Mouse (Mus musculus): ENCODE data around the gene Mid1. TPM values are rescaled to one million over a fixed set of nuclear protein-coding genes. Genes with fewer than 3 reads are reported as not detected.

Mid1 gene
- total and polyA plus RNA-seq, 3 experiments: 2.6 to 5.5 (median 3.7) TPM

DNA sequence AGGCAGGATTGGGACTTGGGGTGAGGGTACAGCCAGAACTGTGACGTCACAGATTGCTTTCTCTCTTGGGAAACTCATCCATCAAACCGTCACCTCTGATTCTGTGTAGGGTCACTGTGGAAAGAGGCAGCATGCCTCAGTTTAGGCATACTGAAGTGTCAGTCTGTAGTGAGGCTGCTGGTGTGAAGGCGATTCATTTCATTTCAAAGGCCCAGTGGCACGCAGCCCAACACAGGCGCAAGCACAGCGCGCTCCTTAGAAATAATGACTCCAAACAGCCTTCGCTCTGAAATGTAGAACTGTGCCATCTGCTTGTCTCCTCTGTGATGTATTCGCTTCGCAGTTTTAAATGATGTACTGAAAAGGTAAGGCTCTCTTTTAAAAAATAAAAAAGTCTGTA lies 141.9 kb downstream of the Mid1 start:
- H3K79me2 ChIP-seq (replicated peaks; ENCODE audit: control insufficient read depth, insufficient read depth, low read length): no peaks in the 10 kb centered on the region
- 79% methylated on average over 10 of the region's 10 CpGs for WGBS
- intact Hi-C loops (cut with DNase I): no loop called here
- H3K4me3 ChIP-seq: no peak overlapping the region
- no peaks in the 10 kb centered on the region for H3K36me3 ChIP-seq (ENCODE audit: control insufficient read depth, insufficient read depth, low read length)
- no peak overlapping the region for H3K9ac ChIP-seq (ENCODE audit: low read depth, low read length)
- H3K27me3 ChIP-seq (ENCODE audit: control insufficient read depth, insufficient read depth, low read length): no peaks in the 10 kb centered on the region
- TF ChIP-seq CTCF (IDR thresholded peaks at IDR 0.05) (no peak), EP300 (IDR thresholded peaks at IDR 0.05; ENCODE audit: insufficient read depth, low read depth, low read length) (no peak), POLR2A (IDR thresholded peaks at IDR 0.05; ENCODE audit: insufficient read depth, low read depth, low read length) (no peak)
- H3K4me1 ChIP-seq (ENCODE audit: control insufficient read depth, insufficient read depth, low read length): no peaks in the 10 kb centered on the region; the same call in 1 of the 2 replicates
- no peak for DNase-seq
- H3K27ac ChIP-seq: no peak overlapping the region

DNA sequence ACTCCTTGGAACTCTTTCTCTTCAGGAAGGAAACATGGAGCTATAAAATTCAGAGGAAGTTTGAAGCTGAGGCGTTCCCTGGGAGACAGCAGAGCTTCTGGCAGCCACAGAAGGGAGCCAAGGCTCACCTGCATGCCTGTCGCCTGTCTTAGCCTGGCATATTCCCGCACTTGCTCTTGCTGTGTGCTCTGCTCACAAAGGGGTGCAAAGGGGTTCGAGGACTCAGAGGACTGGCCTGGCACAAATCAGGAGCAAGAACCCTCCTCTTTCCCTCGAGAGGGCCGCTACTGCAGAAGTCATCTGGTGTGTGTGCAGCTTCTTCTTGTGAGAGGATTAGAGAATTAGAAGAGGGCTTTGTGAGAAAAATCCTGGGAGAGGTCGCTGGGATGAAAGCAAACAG lies 142.7 kb downstream of the Mid1 start:
- no peaks in the 10 kb centered on the region for H3K36me3 ChIP-seq (ENCODE audit: control insufficient read depth, insufficient read depth, low read length)
- H3K9ac ChIP-seq (ENCODE audit: low read depth, low read length): no peak overlapping the region
- no peak for DNase-seq
- H3K27ac ChIP-seq: no peak overlapping the region
- H3K79me2 ChIP-seq (replicated peaks; ENCODE audit: control insufficient read depth, insufficient read depth, low read length): no peaks in the 10 kb centered on the region
- intact Hi-C loops (cut with DNase I): no loop called here
- no peak overlapping the region for H3K4me3 ChIP-seq
- H3K27me3 ChIP-seq (ENCODE audit: control insufficient read depth, insufficient read depth, low read length): no peaks in the 10 kb centered on the region
- no peaks in the 10 kb centered on the region; the same call in 1 of the 2 replicates for H3K4me1 ChIP-seq (ENCODE audit: control insufficient read depth, insufficient read depth, low read length)
- TF ChIP-seq CTCF (IDR thresholded peaks at IDR 0.05): no peak
- TF ChIP-seq POLR2A (IDR thresholded peaks at IDR 0.05; ENCODE audit: insufficient read depth, low read depth, low read length): no peak
- no peak for TF ChIP-seq EP300 (IDR thresholded peaks at IDR 0.05; ENCODE audit: insufficient read depth, low read depth, low read length)
- WGBS: 44% methylated on average over 7 of the region's 7 CpGs

DNA sequence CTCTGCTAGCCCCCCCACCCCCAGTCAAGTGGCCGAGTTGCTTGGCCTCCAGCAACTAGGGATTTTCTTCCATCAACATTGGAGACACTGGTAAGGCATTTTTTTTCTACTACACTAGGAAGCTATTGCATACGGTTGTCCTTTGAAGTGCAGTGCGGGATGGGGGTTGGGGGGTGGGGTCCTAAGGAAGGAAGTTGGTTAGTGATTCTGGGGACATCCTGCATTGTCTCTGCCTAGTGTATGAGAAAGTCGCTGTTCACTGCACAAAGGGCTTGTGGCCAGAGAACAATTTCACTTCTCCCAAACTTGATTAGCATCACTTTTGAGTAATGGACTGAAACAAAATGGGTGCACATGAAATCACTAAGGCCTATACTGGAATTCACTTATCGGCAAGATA lies 143.1 kb downstream of the Mid1 start:
- Histone ChIP-seq H3K4me3 (no peak overlapping the region), H3K79me2 (replicated peaks; ENCODE audit: control insufficient read depth, insufficient read depth, low read length) (no peaks in the 10 kb centered on the region), H3K9ac (ENCODE audit: low read depth, low read length) (no peak overlapping the region), H3K27ac (no peak overlapping the region), H3K4me1 (ENCODE audit: control insufficient read depth, insufficient read depth, low read length) (no peaks in the 10 kb centered on the region; the same call in 1 of the 2 replicates), H3K36me3 (ENCODE audit: control insufficient read depth, insufficient read depth, low read length) (no peaks in the 10 kb centered on the region), H3K27me3 (ENCODE audit: control insufficient read depth, insufficient read depth, low read length) (no peaks in the 10 kb centered on the region)
- 41% methylated on average over 5 of the region's 5 CpGs for WGBS
- intact Hi-C loops (cut with DNase I): no loop called here
- no peak for DNase-seq
- TF ChIP-seq POLR2A (IDR thresholded peaks at IDR 0.05; ENCODE audit: insufficient read depth, low read depth, low read length) (no peak), EP300 (IDR thresholded peaks at IDR 0.05; ENCODE audit: insufficient read depth, low read depth, low read length) (no peak), CTCF (IDR thresholded peaks at IDR 0.05) (no peak)

DNA sequence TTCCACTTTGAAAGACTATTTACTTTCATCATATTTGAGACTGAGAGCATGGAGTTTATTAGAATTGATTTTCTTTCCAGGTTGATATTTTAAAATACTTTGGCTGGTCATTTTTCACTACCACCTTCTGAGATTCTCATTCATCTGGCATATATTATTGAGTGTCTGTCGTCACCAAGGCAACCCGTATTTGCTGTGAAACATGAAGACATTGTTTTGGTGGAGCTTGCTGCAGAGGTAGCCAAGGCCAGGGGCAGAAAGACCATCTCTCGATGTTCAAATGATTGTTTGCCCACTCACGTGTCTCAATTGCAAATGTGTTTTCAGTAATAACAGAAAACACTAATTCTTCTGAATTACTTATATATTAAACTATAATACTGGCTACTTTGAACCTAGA lies 145.1 kb downstream of the Mid1 start:
- no peak for DNase-seq
- intact Hi-C loops (cut with DNase I): no loop called here
- no peak overlapping the region for H3K4me3 ChIP-seq
- 73% methylated on average over 4 of the region's 4 CpGs for WGBS
- no peaks in the 10 kb centered on the region; the same call in 1 of the 2 replicates for H3K4me1 ChIP-seq (ENCODE audit: control insufficient read depth, insufficient read depth, low read length)
- TF ChIP-seq CTCF (IDR thresholded peaks at IDR 0.05) (no peak), EP300 (IDR thresholded peaks at IDR 0.05; ENCODE audit: insufficient read depth, low read depth, low read length) (no peak), POLR2A (IDR thresholded peaks at IDR 0.05; ENCODE audit: insufficient read depth, low read depth, low read length) (no peak)
- no peaks in the 10 kb centered on the region for H3K79me2 ChIP-seq (replicated peaks; ENCODE audit: control insufficient read depth, insufficient read depth, low read length)
- no peaks in the 10 kb centered on the region for H3K36me3 ChIP-seq (ENCODE audit: control insufficient read depth, insufficient read depth, low read length)
- no peak overlapping the region for H3K9ac ChIP-seq (ENCODE audit: low read depth, low read length)
- no peak overlapping the region for H3K27ac ChIP-seq
- H3K27me3 ChIP-seq (ENCODE audit: control insufficient read depth, insufficient read depth, low read length): no peaks in the 10 kb centered on the region

DNA sequence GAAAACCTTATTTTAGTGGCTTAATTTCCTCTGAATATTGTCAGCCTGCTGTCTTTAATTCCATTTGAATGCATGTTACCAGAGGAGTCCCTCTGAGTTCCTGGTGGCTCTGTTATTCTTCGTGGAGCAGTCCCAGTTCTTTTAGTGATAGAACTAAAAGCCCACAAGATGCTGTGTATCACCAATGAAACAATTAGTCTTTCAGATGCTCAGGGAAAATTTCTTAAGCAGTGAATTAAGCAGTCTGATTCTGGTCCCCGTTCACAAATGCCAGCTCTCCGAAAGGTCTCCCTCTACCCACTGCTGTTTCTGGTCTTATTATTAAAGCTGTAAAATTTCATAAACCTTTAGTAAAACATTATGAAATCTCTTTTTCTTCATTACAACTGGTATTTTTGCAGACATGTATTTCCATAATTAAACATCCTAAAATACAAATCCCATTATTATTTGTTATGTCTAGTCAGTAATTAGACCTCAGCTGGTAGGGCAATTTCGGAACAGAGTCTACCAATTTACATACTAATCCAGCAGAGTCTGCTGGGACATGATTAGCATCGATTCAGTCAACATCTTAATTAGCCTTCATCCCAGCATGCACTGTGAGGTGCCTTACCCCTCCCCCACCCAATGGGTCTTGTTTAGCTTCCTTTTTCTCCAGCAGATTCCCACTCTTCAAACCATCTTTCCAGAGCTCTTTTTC lies 153.1 kb downstream of the Mid1 start:
- no peak overlapping the region for H3K9ac ChIP-seq (ENCODE audit: low read depth, low read length)
- no peaks in the 10 kb centered on the region for H3K27me3 ChIP-seq (ENCODE audit: control insufficient read depth, insufficient read depth, low read length)
- no peak overlapping the region for H3K27ac ChIP-seq
- TF ChIP-seq POLR2A (IDR thresholded peaks at IDR 0.05; ENCODE audit: insufficient read depth, low read depth, low read length) (no peak), EP300 (IDR thresholded peaks at IDR 0.05; ENCODE audit: insufficient read depth, low read depth, low read length) (no peak), CTCF (IDR thresholded peaks at IDR 0.05) (no peak)
- 66% methylated on average over 5 of the region's 5 CpGs for WGBS
- no peaks in the 10 kb centered on the region for H3K4me1 ChIP-seq (ENCODE audit: control insufficient read depth, insufficient read depth, low read length)
- no peak for DNase-seq
- intact Hi-C loops (cut with DNase I): no loop called here
- no peaks in the 10 kb centered on the region for H3K36me3 ChIP-seq (ENCODE audit: control insufficient read depth, insufficient read depth, low read length)
- H3K79me2 ChIP-seq (replicated peaks; ENCODE audit: control insufficient read depth, insufficient read depth, low read length): no peaks in the 10 kb centered on the region
- no peak overlapping the region for H3K4me3 ChIP-seq

DNA sequence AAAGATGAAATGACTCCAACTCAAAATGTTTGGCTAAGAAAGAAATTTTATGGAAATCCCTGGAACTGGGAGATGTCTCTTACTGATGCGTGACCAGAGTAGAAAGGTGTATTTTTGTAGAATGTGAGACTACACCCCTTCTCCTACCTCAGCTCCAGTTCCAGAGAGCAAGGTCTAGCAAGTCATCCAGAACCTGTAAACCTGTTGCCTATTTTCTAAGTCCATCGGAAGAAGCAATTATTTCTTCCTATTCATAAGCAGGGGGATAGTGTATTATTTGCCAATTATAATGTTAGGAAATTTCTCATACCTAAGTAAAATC lies 153.6 kb downstream of the Mid1 start:
- H3K4me3 ChIP-seq: no peak overlapping the region
- H3K36me3 ChIP-seq (ENCODE audit: control insufficient read depth, insufficient read depth, low read length): no peaks in the 10 kb centered on the region
- TF ChIP-seq POLR2A (IDR thresholded peaks at IDR 0.05; ENCODE audit: insufficient read depth, low read depth, low read length): no peak
- no peak for TF ChIP-seq EP300 (IDR thresholded peaks at IDR 0.05; ENCODE audit: insufficient read depth, low read depth, low read length)
- TF ChIP-seq CTCF (IDR thresholded peaks at IDR 0.05): no peak
- no peak for DNase-seq
- no peaks in the 10 kb centered on the region for H3K79me2 ChIP-seq (replicated peaks; ENCODE audit: control insufficient read depth, insufficient read depth, low read length)
- H3K27ac ChIP-seq: no peak overlapping the region
- no peak overlapping the region for H3K9ac ChIP-seq (ENCODE audit: low read depth, low read length)
- intact Hi-C loops (cut with DNase I): no loop called here
- no peaks in the 10 kb centered on the region for H3K27me3 ChIP-seq (ENCODE audit: control insufficient read depth, insufficient read depth, low read length)
- no peaks in the 10 kb centered on the region for H3K4me1 ChIP-seq (ENCODE audit: control insufficient read depth, insufficient read depth, low read length)
- 96% methylated on average over 2 of the region's 2 CpGs for WGBS

Data from heart, adult 2 months (tissue).